Mouse (Mus musculus) G1E (cell line): ENCODE results near the gene AI481877. TPM values are rescaled to one million over a fixed set of nuclear protein-coding genes. Genes with fewer than 3 reads are reported as not detected.

ENCODE experiments used
- ATAC-seq: 2 replicates; pipeline ENCODE4 v1.8.0; 2016; ENCODE audit warnings: mild to moderate bottlenecking; ENCODE audit not compliant: insufficient number of reproducible peaks, poor library complexity, low FRiP score, severe bottlenecking; ENCODE audit errors: extremely low read depth
- DNase-seq: peaks from one replicate; pipeline ENCODE4 v3.0.0; 2012; ENCODE audit warnings: low spot score
- H3K27me3 ChIP-seq: 2 replicates; pipeline ENCODE4 v1.6.1; 2012; ENCODE audit warnings: mild to moderate bottlenecking, low read length, inconsistent platforms; ENCODE audit not compliant: insufficient read depth
- H3K36me3 ChIP-seq: replicated peaks from 2 replicates; pipeline ENCODE3; 2012; ENCODE audit warnings: mild to moderate bottlenecking, inconsistent platforms
- H3K4me1 ChIP-seq: 2 replicates; pipeline ENCODE4 v1.6.1; 2012; ENCODE audit warnings: low read depth, low read length, inconsistent platforms, mixed read lengths; ENCODE audit not compliant: insufficient read depth
- H3K4me3 ChIP-seq: 2 replicates; pipeline ENCODE4 v1.5.1; 2012; ENCODE audit warnings: low read depth, mild to moderate bottlenecking, inconsistent platforms, low read length, moderate library complexity, mixed read lengths
- H3K9me3 ChIP-seq: replicated peaks from 2 replicates; pipeline ENCODE4 v1.6.1; 2012; ENCODE audit warnings: inconsistent platforms
- CTCF ChIP-seq: IDR thresholded peaks from 2 replicates; pipeline ENCODE4 v1.5.1; 2012; ENCODE audit warnings: low read depth, low read length, inconsistent platforms, mixed read lengths
- GATA1 ChIP-seq: IDR thresholded peaks from 2 replicates; pipeline ENCODE4 v1.6.1; 2012; ENCODE audit warnings: borderline replicate concordance, low read length, inconsistent platforms, mixed read lengths
- GATA2 ChIP-seq: IDR thresholded peaks from 2 replicates; pipeline ENCODE4 v1.6.1; 2012; ENCODE audit warnings: low read depth, low read length, inconsistent platforms, borderline replicate concordance
- POLR2AphosphoS5 ChIP-seq: IDR thresholded peaks from 2 replicates; pipeline ENCODE4 v1.6.1; 2012; ENCODE audit warnings: low read depth, low read length, inconsistent platforms; ENCODE audit not compliant: insufficient replicate concordance
- TAL1 ChIP-seq: conservative IDR thresholded peaks from 2 replicates; pipeline ENCODE4 v1.6.1; 2012; ENCODE audit warnings: low read depth, low read length, inconsistent platforms, mixed read lengths
- polyA plus RNA-seq: library from polyadenylated mRNA; stranded (reverse); fragments of >175 nt; gene quantifications from 2 replicates; pipeline ENCODE4 v1.2.3, GENCODE M21; 2012
- total RNA-seq, 2 experiments: library from RNA; stranded (forward) in 1 of 2; stranded (reverse) in 1 of 2; fragments of 200-1000 nt in 1 of 2; fragments of >200 nt in 1 of 2; fragmentation: Nextera tagmentation in 1 of 2; gene quantifications; 2 replicates each; pipeline ENCODE4 v1.2.3; 2014 to 2017

Gene AI481877
- total and polyA plus RNA-seq, 3 experiments = 0.05 to 0.68 TPM; not detected in 1

DNA sequence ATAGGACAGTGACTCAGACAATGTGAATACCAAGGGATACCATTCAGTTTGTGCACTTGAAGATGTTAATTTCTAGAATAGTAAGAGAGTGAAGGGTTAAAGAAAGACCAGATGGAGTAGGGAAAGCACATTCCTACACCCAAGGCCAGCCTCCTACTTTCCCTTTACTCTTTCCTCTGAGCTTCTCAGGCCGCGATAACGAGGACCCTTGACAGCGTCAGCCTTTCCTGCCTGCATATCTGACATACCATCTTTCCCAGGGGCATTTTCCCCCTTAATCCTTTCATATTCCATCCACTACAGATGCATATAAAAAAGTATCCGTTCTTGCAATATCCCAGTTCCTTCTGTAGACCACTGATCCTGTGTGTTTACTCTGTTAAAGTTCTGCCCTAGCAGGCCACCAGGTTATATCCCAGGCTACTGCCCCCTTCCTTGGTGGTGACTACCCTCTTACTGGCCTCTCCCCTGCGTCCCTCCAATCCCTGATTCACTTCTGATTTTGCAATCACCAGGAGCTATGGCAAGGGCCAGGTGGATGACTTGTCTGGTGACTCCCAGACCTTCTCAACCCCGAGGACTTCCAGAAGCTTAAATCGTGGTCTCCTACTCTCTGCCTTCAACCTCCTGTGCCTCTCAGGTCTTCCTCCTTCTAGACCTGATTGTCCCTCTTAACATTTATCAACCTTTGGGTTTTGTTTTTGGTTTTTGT is 22.3 kb upstream of the AI481877 start:
- Histone ChIP-seq H3K9me3 (no peaks in the 10 kb centered on the region), H3K27me3 (no peaks in the 10 kb centered on the region), H3K36me3 (no peaks in the 10 kb centered on the region), H3K4me3 (no peak overlapping the region), H3K4me1 (peaks cover 74% of the 10 kb centered on the region)
- no peak for ATAC-seq
- DNase-seq = no peak
- no peak for TF ChIP-seq CTCF
- TF ChIP-seq TAL1 = no peak
- no peak for TF ChIP-seq GATA1
- TF ChIP-seq POLR2AphosphoS5 = no peak
- no peak for TF ChIP-seq GATA2

DNA sequence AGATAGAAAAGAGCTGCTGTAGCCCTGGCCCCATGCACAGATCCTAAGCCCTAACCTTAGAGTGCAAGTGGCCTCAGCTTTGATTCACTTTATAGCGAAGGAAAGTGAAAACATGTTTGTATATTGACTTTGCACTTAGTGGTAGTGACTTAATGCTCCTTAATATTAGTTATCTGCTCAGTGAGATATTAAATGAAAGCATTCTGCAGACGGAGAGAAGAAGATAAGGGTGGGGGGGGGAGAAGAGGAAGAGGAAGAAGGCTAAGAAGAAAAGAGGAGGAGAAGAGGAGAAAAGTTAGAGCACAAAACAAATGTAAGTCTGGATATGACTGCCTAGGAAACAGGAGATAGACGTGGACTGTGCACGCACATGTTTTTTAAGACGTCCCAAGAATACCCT is 21.5 kb upstream of the AI481877 start:
- TF ChIP-seq POLR2AphosphoS5 = no peak
- TF ChIP-seq TAL1 = no peak
- no peak for TF ChIP-seq CTCF
- TF ChIP-seq GATA2 = no peak
- TF ChIP-seq GATA1 = no peak
- Histone ChIP-seq H3K4me3 (no peak overlapping the region; the same call in 1 of the 2 replicates), H3K36me3 (no peaks in the 10 kb centered on the region), H3K27me3 (no peaks in the 10 kb centered on the region), H3K9me3 (no peaks in the 10 kb centered on the region), H3K4me1 (peaks cover 80% of the 10 kb centered on the region)
- DNase-seq = no peak
- no peak for ATAC-seq

DNA sequence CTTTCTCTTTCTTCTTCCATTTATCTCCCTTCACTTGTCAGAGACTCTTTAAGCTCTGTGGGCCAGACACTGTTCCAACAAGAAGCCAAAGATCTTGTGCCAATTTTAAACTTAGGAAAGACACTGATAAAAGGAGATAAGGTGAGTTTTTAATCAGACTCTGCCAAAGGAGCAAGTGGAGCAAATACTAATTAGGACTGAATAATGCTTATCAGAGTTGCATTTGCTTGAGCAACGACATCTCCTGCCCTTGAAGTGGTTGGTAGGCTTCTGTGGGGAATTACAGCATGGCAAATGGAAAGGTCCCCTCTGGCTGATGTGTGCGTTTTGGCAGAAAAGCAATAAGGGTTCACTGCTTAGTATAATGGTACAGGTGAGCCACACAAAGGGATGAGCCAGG is 18.9 kb upstream of the AI481877 start:
- H3K36me3 ChIP-seq = no peaks in the 10 kb centered on the region
- peak; percentile 50 for ATAC-seq
- TF ChIP-seq POLR2AphosphoS5 (no peak), CTCF (no peak), GATA2 (no peak), GATA1 (no peak), TAL1 (no peak; the same call in 1 of the 2 replicates)
- no peaks in the 10 kb centered on the region for H3K27me3 ChIP-seq
- peaks cover 85% of the 10 kb centered on the region for H3K4me1 ChIP-seq
- peak; percentile 28 for DNase-seq
- H3K9me3 ChIP-seq = no peaks in the 10 kb centered on the region
- H3K4me3 ChIP-seq = peak overlapping the region; percentile 24; the same call in 1 of the 2 replicates

DNA sequence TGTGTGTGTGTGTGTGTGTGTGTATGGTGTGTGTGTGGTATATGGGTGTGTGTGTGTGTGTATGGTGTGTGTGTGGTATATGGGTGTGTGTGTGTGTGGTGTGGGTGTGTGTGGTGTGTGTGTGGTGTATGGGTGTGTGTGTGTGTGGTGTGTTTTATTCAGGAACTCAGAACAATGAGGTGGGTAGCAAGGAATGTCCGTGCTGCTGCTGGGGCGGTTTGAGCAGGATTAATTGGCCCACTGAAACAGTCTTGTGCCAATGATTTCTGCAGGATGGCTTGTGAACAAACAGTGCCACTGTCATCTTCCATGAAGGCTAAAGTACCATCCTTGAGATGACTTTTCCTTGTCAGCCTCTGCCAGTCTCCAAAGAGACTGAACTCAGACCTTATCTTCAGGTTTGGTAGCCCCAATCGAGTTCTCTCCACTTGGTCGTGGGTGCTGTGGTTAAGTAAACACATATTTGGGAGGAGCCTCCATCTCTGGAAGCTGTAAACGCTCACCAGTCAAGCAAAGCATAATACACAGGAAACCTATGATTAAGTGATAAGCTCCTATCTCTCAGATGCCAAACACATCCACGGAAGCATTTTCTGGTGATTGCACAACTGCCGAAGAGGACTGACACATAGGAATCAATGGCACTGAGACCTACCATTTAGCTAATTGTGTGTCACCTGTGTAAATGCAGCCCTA is 18.3 kb upstream of the AI481877 start:
- no peaks in the 10 kb centered on the region for H3K9me3 ChIP-seq
- H3K4me1 ChIP-seq = peaks cover 85% of the 10 kb centered on the region
- H3K4me3 ChIP-seq = peak overlapping the region; percentile 36; the same call in 1 of the 2 replicates
- H3K27me3 ChIP-seq = no peaks in the 10 kb centered on the region
- peak; percentile 62 for DNase-seq
- TF ChIP-seq GATA2 = 0 out of 2 replicates have a peak, but pooled peaks have one; percentile 45
- TF ChIP-seq POLR2AphosphoS5 = no peak
- no peak for TF ChIP-seq CTCF
- peak; percentile 74 for TF ChIP-seq TAL1
- TF ChIP-seq GATA1 = no peak
- ATAC-seq = peak; percentile 83
- no peaks in the 10 kb centered on the region for H3K36me3 ChIP-seq

DNA sequence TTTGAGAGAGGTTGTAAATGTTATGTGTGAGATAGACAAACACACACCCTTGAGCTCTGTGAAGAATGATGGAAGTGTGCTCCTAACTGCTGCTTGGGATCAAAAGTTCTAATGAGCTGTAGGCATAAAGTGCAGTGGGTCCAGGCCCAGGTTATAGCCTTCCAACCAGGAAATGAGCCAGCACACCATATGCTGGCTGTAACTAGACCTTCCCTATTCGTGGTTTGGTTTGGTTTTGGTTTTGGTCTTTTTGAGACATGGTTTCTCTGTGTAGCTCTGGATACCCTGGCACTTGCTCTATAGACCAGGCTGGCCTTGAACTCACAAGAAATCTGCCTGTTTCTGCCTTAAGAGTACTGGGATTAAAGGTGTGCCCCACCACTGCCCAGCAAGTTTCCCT is 13.2 kb upstream of the AI481877 start:
- H3K4me1 ChIP-seq = peaks cover 62% of the 10 kb centered on the region
- no peak for DNase-seq
- TF ChIP-seq GATA2 = no peak
- no peak for TF ChIP-seq POLR2AphosphoS5
- TF ChIP-seq TAL1 = no peak
- no peak for TF ChIP-seq GATA1
- no peak for TF ChIP-seq CTCF
- H3K27me3 ChIP-seq = no peaks in the 10 kb centered on the region
- H3K36me3 ChIP-seq = peaks cover 5% of the 10 kb centered on the region
- no peaks in the 10 kb centered on the region for H3K9me3 ChIP-seq
- H3K4me3 ChIP-seq = no peak overlapping the region
- ATAC-seq = no peak

DNA sequence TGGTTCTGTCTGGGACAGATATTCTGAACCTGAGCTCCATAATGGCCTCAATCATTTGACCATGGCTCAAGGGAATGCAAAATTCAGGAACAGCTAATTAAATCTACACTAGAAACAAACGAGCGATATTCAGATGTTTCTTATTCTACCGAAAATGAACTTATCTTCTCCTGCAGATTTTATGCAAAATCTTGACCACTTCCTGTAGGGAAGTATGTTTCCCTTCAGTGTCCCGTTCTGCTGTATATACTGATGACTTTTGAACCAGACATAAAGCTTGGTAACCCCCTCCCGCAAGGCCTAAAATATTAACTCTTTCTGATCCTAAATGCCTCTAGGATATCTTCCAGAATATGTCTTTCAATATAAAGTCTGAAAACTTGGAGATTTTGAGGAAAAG is 12.1 kb upstream of the AI481877 start:
- DNase-seq (no peak), ATAC-seq (peak; percentile 71)
- Histone ChIP-seq H3K4me3 (no peak overlapping the region), H3K27me3 (no peaks in the 10 kb centered on the region), H3K9me3 (no peaks in the 10 kb centered on the region), H3K36me3 (peaks cover 5% of the 10 kb centered on the region), H3K4me1 (peaks cover 51% of the 10 kb centered on the region)
- TF ChIP-seq TAL1 (peak; percentile 66), GATA2 (no peak)
